Mouse (Mus musculus): ENCODE data around the gene Ric8a.

DNA sequence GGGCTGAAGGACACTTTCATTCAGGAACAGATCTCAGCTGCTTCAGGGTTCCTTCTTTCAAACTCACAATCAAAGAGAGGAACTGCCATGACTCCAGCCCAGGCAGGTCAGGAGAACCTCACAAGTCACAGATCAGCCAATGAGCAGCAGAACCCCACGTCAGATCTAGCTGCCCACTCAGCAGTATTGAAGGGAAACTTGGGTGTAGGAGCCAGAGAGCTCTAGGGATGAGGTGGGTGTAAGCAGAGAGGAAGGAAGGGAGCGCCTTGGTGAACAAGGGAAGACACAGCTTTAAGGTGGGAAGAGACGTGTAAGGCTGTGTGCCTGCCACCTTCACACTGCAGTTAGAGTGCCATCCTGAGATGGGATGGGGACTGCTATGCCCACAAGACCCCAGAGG, 55.5 kb downstream of the Ric8a start:
- no peak for TF ChIP-seq POLR2A (IDR thresholded peaks at IDR 0.05; ENCODE audit: low read depth, low read length)
- TF ChIP-seq CTCF (conservative IDR thresholded peaks at IDR 0.05; ENCODE audit: insufficient read depth, insufficient read length, low read depth, low read length): no peak
